Mouse (Mus musculus): ENCODE results near the gene Sesn3. TPM values are rescaled to one million over a fixed set of nuclear protein-coding genes. Genes with fewer than 3 reads are reported as not detected.
"Not testable (repeated sequence)": the region's sequence is repeated elsewhere in the genome, so short reads cannot be mapped to it uniquely, and the experiment has no call there.

The Sesn3 gene
- polyA plus RNA-seq, 1 experiment from 2014 or later, result 14.5 TPM

GRCm38 (mm10) chr9:14336901-14337300 is 62.0 kb downstream of the Sesn3 start:
- ATAC-seq (replicated peaks), result no peak
- Histone ChIP-seq H3K9me3 (no peaks in the 10 kb centered on the region), H3K27ac (no peak overlapping the region), H3K36me3 (replicated peaks) (no peaks in the 10 kb centered on the region), H3K9ac (no peak overlapping the region), H3K27me3 (replicated peaks) (no peaks in the 10 kb centered on the region), H3K4me2 (no peak overlapping the region), H3K4me3 (no peak overlapping the region), H3K4me1 (no peaks in the 10 kb centered on the region)
- 87% methylated on average over 3 of the region's 3 CpGs for WGBS

- Histone ChIP-seq H3K4me3 (no peak overlapping the region), H3K4me1 (no peaks in the 10 kb centered on the region), H3K9me3 (no peaks in the 10 kb centered on the region), H3K27ac (no peak overlapping the region), H3K36me3 (replicated peaks) (no peaks in the 10 kb centered on the region), H3K9ac (no peak overlapping the region), H3K4me2 (no peak overlapping the region), H3K27me3 (replicated peaks) (no peaks in the 10 kb centered on the region)
- no peak for ATAC-seq (replicated peaks)
- 67% methylated on average over 3 of the region's 3 CpGs for WGBS
Observed at GRCm38 (mm10) chr9:14338701-14339100, 63.8 kb downstream of the Sesn3 start.

GRCm38 (mm10) chr9:14342041-14342668 is 67.3 kb downstream of the Sesn3 start:
- no peak overlapping the region for H3K27ac ChIP-seq
- H3K36me3 ChIP-seq (replicated peaks), result no peaks in the 10 kb centered on the region
- no peaks in the 10 kb centered on the region for H3K9me3 ChIP-seq
- H3K4me3 ChIP-seq, result no peak overlapping the region
- H3K27me3 ChIP-seq (replicated peaks), result no peaks in the 10 kb centered on the region
- WGBS, result 52% methylated on average over 4 of the region's 4 CpGs
- H3K9ac ChIP-seq, result no peak overlapping the region
- H3K4me2 ChIP-seq, result no peak overlapping the region
- ATAC-seq (replicated peaks), result peak; percentile 94
- no peaks in the 10 kb centered on the region for H3K4me1 ChIP-seq

GRCm38 (mm10) chr9:14345866-14346265 is 71.0 kb downstream of the Sesn3 start:
- H3K4me3 ChIP-seq; H3K4me2 ChIP-seq; ATAC-seq (replicated peaks); H3K27ac ChIP-seq; H3K4me1 ChIP-seq; H3K27me3 ChIP-seq (replicated peaks); H3K9me3 ChIP-seq; H3K9ac ChIP-seq; H3K36me3 ChIP-seq (replicated peaks): not testable (repeated sequence)
- WGBS, result 88% methylated on average over 4 of the region's 4 CpGs

- no peak overlapping the region for H3K27ac ChIP-seq
- no peaks in the 10 kb centered on the region for H3K36me3 ChIP-seq (replicated peaks)
- no peaks in the 10 kb centered on the region for H3K4me1 ChIP-seq
- no peaks in the 10 kb centered on the region for H3K27me3 ChIP-seq (replicated peaks)
- H3K4me2 ChIP-seq, result no peak overlapping the region
- 59% methylated on average over 4 of the region's 4 CpGs for WGBS
- H3K9me3 ChIP-seq, result no peaks in the 10 kb centered on the region
- H3K9ac ChIP-seq, result no peak overlapping the region
- H3K4me3 ChIP-seq, result no peak overlapping the region
- no peak for ATAC-seq (replicated peaks)
Observed at GRCm38 (mm10) chr9:14348416-14348815, 73.5 kb downstream of the Sesn3 start.

GRCm38 (mm10) chr9:14349380-14349779 is 74.5 kb downstream of the Sesn3 start:
- Histone ChIP-seq H3K9me3 (no peaks in the 10 kb centered on the region), H3K4me3 (no peak overlapping the region), H3K27ac (no peak overlapping the region), H3K36me3 (replicated peaks) (no peaks in the 10 kb centered on the region), H3K27me3 (replicated peaks) (no peaks in the 10 kb centered on the region), H3K4me1 (no peaks in the 10 kb centered on the region), H3K4me2 (no peak overlapping the region), H3K9ac (no peak overlapping the region)
- no peak for ATAC-seq (replicated peaks)
- WGBS, result 88% methylated on average over 5 of the region's 5 CpGs

- no peaks in the 10 kb centered on the region for H3K27me3 ChIP-seq (replicated peaks)
- no peak overlapping the region for H3K9ac ChIP-seq
- 0 out of 2 replicates have a peak, but pooled peaks cover 4% of the 10 kb centered on the region for H3K4me1 ChIP-seq
- no peaks in the 10 kb centered on the region for H3K36me3 ChIP-seq (replicated peaks)
- ATAC-seq (replicated peaks), result no peak
- 71% methylated on average over 2 of the region's 2 CpGs for WGBS
- no peak overlapping the region for H3K4me3 ChIP-seq
- no peak overlapping the region for H3K27ac ChIP-seq
- no peaks in the 10 kb centered on the region for H3K9me3 ChIP-seq
- no peak overlapping the region for H3K4me2 ChIP-seq
Observed at GRCm38 (mm10) chr9:14350787-14351186, 75.9 kb downstream of the Sesn3 start.

GRCm38 (mm10) chr9:14352337-14352736 is 77.5 kb downstream of the Sesn3 start:
- Histone ChIP-seq H3K9ac (no peak overlapping the region), H3K27ac (no peak overlapping the region), H3K36me3 (replicated peaks) (no peaks in the 10 kb centered on the region; the same call in 1 of the 2 replicates), H3K4me2 (no peak overlapping the region), H3K9me3 (no peaks in the 10 kb centered on the region), H3K4me1 (0 out of 2 replicates have a peak, but pooled peaks cover 4% of the 10 kb centered on the region), H3K27me3 (replicated peaks) (no peaks in the 10 kb centered on the region), H3K4me3 (no peak overlapping the region)
- whole genome bisulfite sequencing, result 73% methylated on average over 1 of the region's 1 CpGs
- no peak for ATAC-seq (replicated peaks)

- WGBS, result 63% methylated on average over 6 of the region's 6 CpGs
- H3K36me3 ChIP-seq (replicated peaks), result no peaks in the 10 kb centered on the region; the same call in 1 of the 2 replicates
- no peak overlapping the region for H3K4me2 ChIP-seq
- H3K4me3 ChIP-seq, result no peak overlapping the region
- H3K4me1 ChIP-seq, result 0 out of 2 replicates have a peak, but pooled peaks cover 4% of the 10 kb centered on the region
- H3K9me3 ChIP-seq, result no peaks in the 10 kb centered on the region
- H3K27me3 ChIP-seq (replicated peaks), result no peaks in the 10 kb centered on the region
- no peak for ATAC-seq (replicated peaks)
- H3K9ac ChIP-seq, result no peak overlapping the region
- H3K27ac ChIP-seq, result no peak overlapping the region
Observed at GRCm38 (mm10) chr9:14354852-14355251, 80.0 kb downstream of the Sesn3 start.

GRCm38 (mm10) chr9:14357033-14357432 is 82.2 kb downstream of the Sesn3 start:
- Histone ChIP-seq H3K4me3 (no peak overlapping the region), H3K27me3 (replicated peaks) (no peaks in the 10 kb centered on the region), H3K9ac (no peak overlapping the region), H3K9me3 (no peaks in the 10 kb centered on the region), H3K4me2 (no peak overlapping the region), H3K4me1 (0 out of 2 replicates have a peak, but pooled peaks cover 4% of the 10 kb centered on the region), H3K36me3 (replicated peaks) (no peaks in the 10 kb centered on the region; the same call in 1 of the 2 replicates), H3K27ac (no peak overlapping the region)
- ATAC-seq (replicated peaks), result no peak
- WGBS, result 81% methylated on average over 4 of the region's 4 CpGs

- no peak overlapping the region for H3K9ac ChIP-seq
- H3K27ac ChIP-seq, result no peak overlapping the region
- H3K36me3 ChIP-seq (replicated peaks), result no peaks in the 10 kb centered on the region
- no peak for ATAC-seq (replicated peaks)
- H3K27me3 ChIP-seq (replicated peaks), result no peaks in the 10 kb centered on the region
- H3K4me1 ChIP-seq, result no peaks in the 10 kb centered on the region
- 90% methylated on average over 8 of the region's 8 CpGs for WGBS
- H3K4me2 ChIP-seq, result no peak overlapping the region
- no peaks in the 10 kb centered on the region for H3K9me3 ChIP-seq
- no peak overlapping the region for H3K4me3 ChIP-seq
Observed at GRCm38 (mm10) chr9:14362068-14362768, 87.4 kb downstream of the Sesn3 start.

GRCm38 (mm10) chr9:14363540-14363939 is 88.7 kb downstream of the Sesn3 start:
- 83% methylated on average over 6 of the region's 6 CpGs for WGBS
- ATAC-seq (replicated peaks), result no peak
- Histone ChIP-seq H3K4me1 (no peaks in the 10 kb centered on the region), H3K9me3 (no peaks in the 10 kb centered on the region), H3K27me3 (replicated peaks) (no peaks in the 10 kb centered on the region), H3K27ac (no peak overlapping the region), H3K4me2 (no peak overlapping the region), H3K9ac (no peak overlapping the region), H3K4me3 (no peak overlapping the region), H3K36me3 (replicated peaks) (no peaks in the 10 kb centered on the region)

- H3K9me3 ChIP-seq, result no peaks in the 10 kb centered on the region
- no peaks in the 10 kb centered on the region for H3K36me3 ChIP-seq (replicated peaks)
- H3K9ac ChIP-seq, result no peak overlapping the region
- no peak overlapping the region for H3K27ac ChIP-seq
- H3K27me3 ChIP-seq (replicated peaks), result no peaks in the 10 kb centered on the region
- no peak overlapping the region for H3K4me2 ChIP-seq
- H3K4me1 ChIP-seq, result no peaks in the 10 kb centered on the region
- WGBS, result 96% methylated on average over 9 of the region's 9 CpGs
- no peak for ATAC-seq (replicated peaks)
- H3K4me3 ChIP-seq, result no peak overlapping the region
Observed at GRCm38 (mm10) chr9:14364719-14365118, 89.9 kb downstream of the Sesn3 start.

All from midbrain, embryonic 15.5 days (tissue).